Mouse (Mus musculus) urinary bladder, postnatal 4 days (tissue): ENCODE measurements around the gene Tmem243.

ENCODE experiments used
- DNase-seq, 2 experiments: peaks; one replicate each; pipeline ENCODE4 v3.0.0; 2021 to 2022; ENCODE audit warnings: low spot score in 2 of 2

Gene Tmem243

DNA sequence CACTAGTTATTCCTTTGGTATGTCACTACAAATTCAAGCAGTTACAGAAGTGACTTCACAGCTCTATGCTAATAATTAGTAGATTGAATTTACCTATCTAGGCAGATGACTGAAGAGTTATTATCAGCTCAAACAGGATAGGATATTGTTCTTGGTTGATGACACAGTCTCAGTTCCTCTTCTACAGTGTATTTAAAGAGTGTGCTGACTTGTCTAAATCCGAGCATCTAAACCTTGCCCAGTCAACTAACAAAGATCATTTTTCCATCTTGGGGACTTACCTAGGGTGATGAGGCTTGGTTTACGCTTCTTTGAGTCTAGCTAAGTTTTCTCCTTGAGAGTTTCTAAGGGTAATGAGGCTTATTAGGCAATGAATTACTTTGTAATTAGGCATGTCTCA lies 72.8 kb downstream of the Tmem243 start:
- DNase-seq, result no peak

DNA sequence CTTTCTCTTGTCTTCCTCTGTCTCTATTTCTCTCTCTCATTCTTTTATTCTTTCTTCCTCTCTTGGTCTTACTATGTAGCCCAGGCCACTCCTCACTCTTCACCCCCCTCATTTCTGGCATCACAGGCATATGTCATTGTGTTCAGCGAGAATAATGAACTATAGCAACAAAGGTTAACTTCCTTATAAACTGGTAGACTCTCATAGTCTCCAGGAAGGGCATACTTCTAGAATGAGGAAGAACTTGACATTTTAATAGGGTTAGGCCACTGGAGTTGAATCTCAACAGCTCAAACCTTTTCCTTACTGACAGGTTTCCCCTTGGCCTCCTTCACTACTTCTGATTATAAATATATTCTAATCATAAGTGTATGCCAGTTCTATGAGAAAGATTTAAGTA lies 86.0 kb downstream of the Tmem243 start:
- no peak for DNase-seq
